Mouse (Mus musculus) gonadal fat pad, adult 2 months (tissue): ENCODE results near the gene Coro6. TPM values are rescaled to one million over a fixed set of nuclear protein-coding genes. Genes with fewer than 3 reads are reported as not detected.

ENCODE experiments used
- DNase-seq: peaks from one replicate; pipeline ENCODE4 v3.0.0-alpha.2; 2012; ENCODE audit warnings: low read depth
- polyA plus RNA-seq: library from polyadenylated mRNA; depleted of rRNA; stranded (reverse); fragments of >200 nt; gene quantifications from 2 replicates; pipeline ENCODE4 v1.2.3, GENCODE M21; 2012

Coro6 gene
- polyA plus RNA-seq, 1 experiment, result 15.9 TPM

DNA sequence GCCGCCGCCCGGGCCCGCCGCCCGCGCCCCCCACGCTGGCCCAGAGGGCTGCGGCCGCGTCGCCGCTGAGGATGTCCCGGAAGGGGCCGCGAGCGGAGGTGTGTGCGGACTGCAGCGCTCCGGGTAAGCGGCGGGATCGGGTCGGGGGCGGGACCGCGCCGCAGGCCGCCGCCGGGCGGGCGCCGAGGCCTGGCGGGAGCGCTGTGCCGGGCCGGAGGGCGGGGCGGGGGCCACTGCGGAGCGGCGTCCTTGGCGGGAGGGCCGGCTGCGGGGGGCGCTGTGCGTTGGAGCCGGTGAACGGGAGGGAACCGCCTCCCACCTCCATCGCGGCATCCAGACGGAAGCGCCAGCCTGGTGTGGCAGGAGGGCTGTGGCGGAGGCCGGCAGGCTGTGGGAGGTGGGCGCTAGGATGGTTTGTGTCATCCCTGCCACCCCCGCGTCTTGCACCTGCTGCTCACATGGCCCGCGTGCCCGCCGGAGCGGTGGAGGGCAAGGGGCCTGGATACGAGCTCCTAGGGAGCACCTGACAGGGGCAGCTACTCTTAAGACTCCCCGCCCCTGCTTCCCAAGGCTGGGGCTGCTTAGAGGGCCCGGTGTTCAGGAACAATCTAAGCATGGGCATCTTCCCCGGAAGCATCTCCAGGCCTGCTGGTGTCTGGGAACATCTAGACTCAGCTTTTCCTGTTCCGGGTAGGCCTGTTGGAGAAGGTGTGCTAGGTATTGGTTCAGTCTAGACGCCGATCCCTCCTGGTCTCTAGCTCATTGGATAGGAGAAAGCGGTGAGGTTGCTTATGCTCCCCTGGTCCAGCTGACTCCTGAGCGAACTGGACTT is 31.5 kb downstream of the Coro6 start, which contains the start of gene Git1:
Gene Git1, plus strand, starts transcription at position 51 of the 832 bp plus-strand sequence.
- DNase-seq, result no peak

GRCm38 (mm10) chr11:77494344-77494676 is 32.1 kb downstream of the Coro6 start:
- no peak for DNase-seq

DNA sequence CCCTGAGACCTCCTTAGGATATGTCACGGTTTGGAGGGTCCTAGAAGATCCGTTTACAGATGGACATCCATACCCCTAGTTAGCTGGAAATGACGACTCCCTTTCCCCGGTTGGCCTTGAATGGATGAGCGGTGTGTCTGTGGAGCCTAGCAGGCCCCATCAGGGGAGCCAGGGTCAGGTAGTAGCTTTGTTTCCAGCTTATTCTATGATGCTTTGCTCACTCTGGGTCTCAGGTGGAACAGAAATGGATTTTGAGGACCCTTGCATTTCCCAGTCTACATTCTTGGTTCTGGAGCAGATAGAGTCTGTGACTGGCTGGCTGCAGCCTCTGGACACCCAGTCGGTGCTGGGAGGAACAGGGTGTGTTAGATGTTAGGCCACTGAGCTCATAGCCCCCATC is 32.6 kb downstream of the Coro6 start:
- DNase-seq, result no peak

GRCm38 (mm10) chr11:77495507-77495906 is 33.3 kb downstream of the Coro6 start:
- no peak for DNase-seq

GRCm38 (mm10) chr11:77497341-77497756 is 35.1 kb downstream of the Coro6 start:
- DNase-seq, result no peak

- no peak for DNase-seq
These were observed 35.6 kb downstream of the Coro6 start for GRCm38 (mm10) chr11:77497851-77498250.

DNA sequence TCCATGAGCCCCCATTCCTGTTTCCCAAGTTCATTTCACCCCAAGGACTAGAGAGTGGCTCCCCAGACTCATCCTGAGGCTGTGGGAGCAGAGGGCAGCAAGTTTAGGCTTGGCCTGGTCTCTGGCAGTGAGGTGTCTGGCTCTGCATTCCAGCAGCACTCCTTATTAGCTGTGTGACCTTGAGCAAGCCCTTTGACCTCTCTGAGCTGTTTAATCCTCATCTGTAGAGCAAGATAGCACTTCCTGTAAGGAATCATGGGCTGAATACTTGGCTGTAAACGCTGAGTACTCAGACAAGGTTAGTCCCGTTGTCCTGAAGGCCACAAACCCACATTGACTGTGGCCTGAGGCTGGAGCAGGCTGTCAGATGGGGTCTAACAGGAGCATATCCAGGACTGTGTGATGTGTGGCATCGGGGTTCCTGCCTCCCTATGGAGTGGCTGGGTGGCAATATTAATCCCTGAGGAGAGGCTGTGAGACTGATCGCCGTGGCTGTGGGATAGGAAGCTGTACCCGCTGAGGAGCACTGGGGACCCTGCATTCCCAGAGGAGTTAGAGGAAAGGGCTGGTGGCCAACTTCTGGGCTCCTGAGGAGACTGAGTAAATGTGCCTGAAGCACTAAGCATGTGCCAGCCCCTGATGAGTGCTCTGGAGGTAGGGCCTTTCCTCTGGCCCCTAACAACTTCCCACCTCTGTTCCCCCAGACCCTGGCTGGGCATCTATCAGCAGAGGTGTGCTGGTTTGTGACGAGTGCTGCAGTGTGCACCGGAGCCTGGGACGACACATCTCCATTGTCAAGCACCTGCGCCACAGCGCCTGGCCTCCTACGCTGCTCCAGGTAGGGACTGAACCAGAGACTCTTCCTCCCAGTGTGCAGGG is 36.3 kb downstream of the Coro6 start:
- no peak for DNase-seq

- no peak for DNase-seq
These were observed 37.1 kb downstream of the Coro6 start for GRCm38 (mm10) chr11:77499354-77499753.

DNA sequence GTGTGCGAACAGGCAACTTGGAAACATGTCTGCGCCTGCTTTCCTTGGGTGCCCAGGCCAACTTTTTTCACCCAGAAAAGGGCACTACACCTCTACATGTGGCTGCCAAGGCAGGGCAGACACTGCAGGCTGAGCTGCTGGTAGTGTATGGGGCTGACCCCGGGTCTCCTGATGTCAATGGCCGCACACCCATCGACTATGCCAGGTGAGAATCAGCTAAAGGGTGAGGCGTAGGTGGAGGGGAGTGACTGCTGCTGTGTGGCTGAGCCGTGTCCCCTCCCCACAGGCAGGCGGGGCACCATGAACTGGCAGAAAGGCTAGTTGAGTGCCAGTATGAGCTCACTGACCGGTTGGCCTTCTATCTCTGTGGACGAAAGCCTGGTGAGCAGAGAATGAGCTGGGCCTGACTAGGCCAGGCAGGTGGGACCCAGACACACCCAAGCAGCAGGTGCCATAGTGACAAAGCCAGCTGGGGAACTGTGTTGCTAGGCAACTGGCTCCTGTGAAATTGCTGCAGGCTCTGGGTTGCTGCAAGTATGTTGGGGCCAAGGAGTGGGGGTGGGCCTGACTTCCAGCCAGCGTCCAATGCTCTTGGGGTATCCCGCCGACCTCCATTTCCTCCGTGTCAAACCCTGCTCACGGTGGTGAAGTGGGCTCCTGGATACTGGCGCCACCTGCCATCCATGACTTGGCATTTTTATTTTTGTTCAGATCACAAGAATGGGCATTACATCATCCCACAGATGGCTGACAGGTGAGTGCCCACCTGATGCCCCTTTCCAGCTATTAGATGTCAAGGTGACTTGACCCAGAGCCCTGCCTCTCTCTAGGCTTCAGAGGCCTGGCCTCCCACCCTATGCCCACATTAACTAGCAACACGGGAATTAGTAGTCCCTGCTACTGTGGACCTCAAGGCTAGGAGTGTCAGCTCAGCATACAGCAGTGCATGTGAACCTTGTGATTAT is 38.4 kb downstream of the Coro6 start:
- no peak for DNase-seq

- no peak for DNase-seq
These were observed 39.2 kb downstream of the Coro6 start for GRCm38 (mm10) chr11:77501392-77501791.

DNA sequence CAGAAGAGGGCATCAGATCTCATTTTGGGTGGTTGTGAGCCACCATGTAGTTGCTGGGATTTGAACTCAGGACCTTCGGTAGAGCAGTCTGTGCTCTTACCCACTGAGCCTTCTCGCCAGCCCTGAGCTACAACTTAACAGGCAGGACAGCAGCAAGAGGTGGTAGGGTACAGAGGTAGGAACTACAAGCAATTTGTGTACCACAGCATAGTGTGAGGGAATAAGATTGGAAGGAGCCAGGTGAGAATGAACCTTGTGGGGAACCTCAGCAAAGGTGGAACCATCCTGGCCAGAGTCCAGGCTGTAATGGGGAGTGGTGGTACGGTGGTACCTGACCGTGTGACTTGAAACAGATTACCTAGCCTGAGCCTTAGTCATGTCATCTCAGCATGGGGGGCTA is 39.8 kb downstream of the Coro6 start:
- DNase-seq, result no peak

- no peak for DNase-seq
These were observed 40.3 kb downstream of the Coro6 start for GRCm38 (mm10) chr11:77502481-77502880.

DNA sequence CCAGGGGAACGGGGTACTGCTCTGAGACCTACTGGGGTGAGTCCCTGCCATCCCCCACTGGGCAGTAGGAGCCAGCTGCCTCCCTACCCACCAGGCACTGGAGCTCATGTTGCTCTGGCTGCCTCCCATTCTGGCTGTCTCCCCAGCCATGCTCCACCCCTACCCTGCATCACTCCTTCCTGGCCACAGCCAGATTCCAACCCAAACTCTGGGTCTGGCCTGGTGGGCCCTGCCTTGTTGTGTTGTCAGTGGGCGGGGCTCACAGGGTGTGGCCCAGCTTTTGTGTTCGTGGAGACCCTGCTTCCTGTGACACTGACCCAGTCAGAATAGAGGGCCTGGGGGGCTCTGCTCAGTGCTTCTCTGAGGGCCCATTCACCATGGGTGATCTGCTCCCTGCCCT is 41.3 kb downstream of the Coro6 start:
- no peak for DNase-seq

- no peak for DNase-seq
These were observed 42.2 kb downstream of the Coro6 start for GRCm38 (mm10) chr11:77504377-77504776.

- DNase-seq, result no peak
These were observed 43.2 kb downstream of the Coro6 start for GRCm38 (mm10) chr11:77505291-77505980.

GRCm38 (mm10) chr11:77506273-77506672 is 44.1 kb downstream of the Coro6 start:
- DNase-seq, result no peak

DNA sequence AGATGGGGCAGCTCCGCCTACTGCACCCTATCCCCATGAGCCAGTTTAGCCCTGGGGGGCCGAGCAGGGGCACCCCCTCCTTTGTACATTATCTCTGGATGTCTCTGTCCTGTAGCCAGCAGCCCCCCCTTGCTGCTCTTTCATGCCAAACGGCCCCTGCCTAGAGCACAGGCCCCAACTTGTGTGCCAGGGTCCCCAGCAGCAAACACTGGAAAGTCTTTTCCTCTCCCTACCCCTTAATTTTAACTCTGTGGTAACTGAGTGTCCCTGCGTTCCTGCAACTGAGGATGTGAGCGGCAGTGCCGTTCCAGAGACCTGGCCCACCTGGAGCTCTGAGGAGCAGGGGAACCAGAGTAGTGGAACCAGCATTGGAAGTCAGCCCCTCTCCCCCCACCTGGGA is 44.7 kb downstream of the Coro6 start:
- DNase-seq, result no peak

- no peak for DNase-seq
These were observed 45.2 kb downstream of the Coro6 start for GRCm38 (mm10) chr11:77507426-77507825.

DNA sequence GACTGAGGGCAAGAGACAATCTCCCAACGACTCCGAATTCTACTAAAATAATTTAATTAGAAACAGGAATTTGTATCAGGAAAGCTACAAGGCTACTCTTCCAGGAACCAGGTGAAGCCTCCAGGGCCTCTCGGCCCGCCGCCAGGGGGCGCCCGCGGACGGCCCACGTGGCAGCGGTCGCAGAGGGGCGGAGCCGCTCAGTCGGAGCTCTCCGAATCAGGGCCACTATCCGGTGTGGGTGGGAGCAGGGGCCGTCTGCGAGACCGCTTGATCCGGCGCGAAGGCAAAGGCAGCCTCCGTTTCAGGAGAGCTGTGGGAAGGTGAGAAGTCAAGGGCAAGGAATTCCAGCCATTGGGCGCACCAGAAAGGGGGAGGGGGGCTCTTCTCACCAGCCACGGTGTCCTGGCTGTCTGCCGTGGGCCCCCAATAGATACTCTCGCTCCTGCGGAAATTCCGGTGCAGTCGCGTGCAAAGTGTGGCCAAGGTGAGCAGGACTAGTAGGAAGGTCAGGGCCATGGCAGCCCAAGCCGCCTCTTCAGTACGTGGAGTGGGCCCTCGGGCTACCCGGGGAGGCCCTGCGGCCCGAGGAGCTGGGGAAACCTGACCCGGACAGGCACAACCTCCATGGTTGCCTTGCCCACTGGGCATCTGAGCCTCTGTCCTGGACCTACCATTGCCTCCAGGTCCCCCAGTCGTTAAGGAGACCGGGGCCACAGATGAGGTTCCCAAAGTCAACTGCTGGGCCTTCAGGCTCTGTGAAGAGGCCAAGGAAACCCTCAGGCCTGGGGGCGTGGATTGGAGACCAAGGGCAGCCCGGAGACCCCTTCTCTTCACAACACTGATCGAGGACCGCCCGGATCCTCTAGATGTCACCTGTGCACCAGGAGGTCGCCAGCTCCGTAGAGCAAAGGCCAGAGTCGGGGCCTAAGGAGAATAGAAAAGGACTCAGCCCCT is 46.1 kb downstream of the Coro6 start:
- DNase-seq, result no peak

DNA sequence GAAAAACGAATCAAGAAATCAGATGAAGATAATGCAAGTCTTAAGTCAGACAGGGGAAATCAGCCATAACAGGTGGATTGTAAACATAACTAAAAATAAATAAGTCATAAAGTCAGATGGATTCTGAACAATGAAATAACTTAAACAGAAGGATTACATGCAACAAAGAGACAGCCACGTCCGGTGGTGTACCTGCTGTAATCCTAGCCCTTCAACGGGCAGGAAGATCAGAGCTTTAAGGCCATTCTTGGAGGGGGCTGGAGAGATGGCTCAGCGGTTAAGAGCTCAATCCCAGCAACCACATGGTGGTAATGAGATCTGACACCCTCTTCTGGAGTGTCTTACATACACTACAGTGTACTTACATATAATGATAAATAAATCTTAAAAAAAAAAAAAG is 49.1 kb downstream of the Coro6 start:
- DNase-seq, result no peak
